Mouse (Mus musculus): ENCODE measurements around the gene Fam124a. TPM values are rescaled to one million over a fixed set of nuclear protein-coding genes. Genes with fewer than 3 reads are reported as not detected.
"Not testable (repeated sequence)": the region's sequence is repeated elsewhere in the genome, so short reads cannot be mapped to it uniquely, and the experiment has no call there.

The Fam124a gene
- total RNA-seq, 2 experiments from 2014 or later, result 20.0 to 23.9 TPM

- no peak for DNase-seq (ENCODE audit: low spot score in 2 of 2)
- intact Hi-C loops (cut with DNase I), result no loop called here
Measured at GRCm38 (mm10) chr14:62570299-62570698, 14.8 kb downstream of the Fam124a start.

GRCm38 (mm10) chr14:62573454-62573853 is 17.9 kb downstream of the Fam124a start:
- no peak for DNase-seq (ENCODE audit: low spot score in 2 of 2)
- intact Hi-C loops (cut with DNase I), result no loop called here

GRCm38 (mm10) chr14:62574906-62575305 is 19.4 kb downstream of the Fam124a start:
- intact Hi-C loops (cut with DNase I), result no loop called here
- DNase-seq (ENCODE audit: low spot score in 2 of 2), result no peak

- peak; percentile 28 to 36 for DNase-seq (ENCODE audit: low spot score in 2 of 2)
- intact Hi-C loops (cut with DNase I), result no loop called here
Measured at GRCm38 (mm10) chr14:62575862-62576261, 20.3 kb downstream of the Fam124a start.

GRCm38 (mm10) chr14:62580945-62581344 is 25.4 kb downstream of the Fam124a start:
- no peak for DNase-seq (ENCODE audit: low spot score in 2 of 2)
- intact Hi-C loops (cut with DNase I), result no loop called here

- intact Hi-C loops (cut with DNase I), result no loop called here
- no peak for DNase-seq (ENCODE audit: low spot score in 2 of 2)
Measured at GRCm38 (mm10) chr14:62581768-62582167, 26.2 kb downstream of the Fam124a start.

- DNase-seq (ENCODE audit: low spot score in 2 of 2), result no peak
- intact Hi-C loops (cut with DNase I), result no loop called here
Measured at GRCm38 (mm10) chr14:62584637-62585036, 29.1 kb downstream of the Fam124a start.

- no peak for DNase-seq (ENCODE audit: low spot score in 2 of 2)
- intact Hi-C loops (cut with DNase I), result no loop called here
Measured at GRCm38 (mm10) chr14:62585338-62585737, 29.8 kb downstream of the Fam124a start.

- DNase-seq (ENCODE audit: low spot score in 2 of 2), result no peak
- intact Hi-C loops (cut with DNase I), result no loop called here
Measured at GRCm38 (mm10) chr14:62600109-62600522, 44.6 kb downstream of the Fam124a start.

GRCm38 (mm10) chr14:62602271-62602670 is 46.7 kb downstream of the Fam124a start:
- intact Hi-C loops (cut with DNase I), result no loop called here
- peak; percentile 28 to 34 for DNase-seq (ENCODE audit: low spot score in 2 of 2)

- DNase-seq (ENCODE audit: low spot score in 2 of 2), result no peak
- intact Hi-C loops (cut with DNase I), result no loop called here
Measured at GRCm38 (mm10) chr14:62602869-62603268, 47.3 kb downstream of the Fam124a start.

- intact Hi-C loops (cut with DNase I), result loop anchor here (2.0 to 5.0 kb wide), 2 partner anchors 50 to 115 kb away; partner anchors contain the start of gene Fam124a
- DNase-seq (ENCODE audit: low spot score in 2 of 2), result peak in 1 of 2 experiments; percentile 32
Measured at GRCm38 (mm10) chr14:62607791-62608196, 52.3 kb downstream of the Fam124a start.

- intact Hi-C loops (cut with DNase I), result loop anchor here (5.0 kb wide), 1 partner anchor 53 kb away; the partner anchor contains the start of gene Fam124a
- no peak for DNase-seq (ENCODE audit: low spot score in 2 of 2)
Measured at GRCm38 (mm10) chr14:62609904-62610303, 54.4 kb downstream of the Fam124a start.

- intact Hi-C loops (cut with DNase I), result no loop called here
- DNase-seq (ENCODE audit: low spot score in 2 of 2), result no peak
Measured at GRCm38 (mm10) chr14:62622393-62622792, 66.9 kb downstream of the Fam124a start.

- intact Hi-C loops (cut with DNase I), result no loop called here
- DNase-seq (ENCODE audit: low spot score in 2 of 2), result no peak
Measured at GRCm38 (mm10) chr14:62627951-62628350, 72.4 kb downstream of the Fam124a start.

- intact Hi-C loops (cut with DNase I), result no loop called here
- peak; percentile 32 to 42 for DNase-seq (ENCODE audit: low spot score in 2 of 2)
Measured at GRCm38 (mm10) chr14:62637436-62638344, 82.2 kb downstream of the Fam124a start.

- DNase-seq (ENCODE audit: low spot score in 2 of 2), result no peak
- intact Hi-C loops (cut with DNase I), result no loop called here
Measured at GRCm38 (mm10) chr14:62638345-62638702, 82.8 kb downstream of the Fam124a start.

GRCm38 (mm10) chr14:62639111-62639510 is 83.6 kb downstream of the Fam124a start:
- DNase-seq (ENCODE audit: low spot score in 2 of 2), result peak; percentile 27 to 39
- intact Hi-C loops (cut with DNase I), result no loop called here

GRCm38 (mm10) chr14:62639551-62639950 is 84.0 kb downstream of the Fam124a start:
- DNase-seq (ENCODE audit: low spot score in 2 of 2), result no peak
- intact Hi-C loops (cut with DNase I), result no loop called here

- intact Hi-C loops (cut with DNase I), result no loop called here
- no peak for DNase-seq (ENCODE audit: low spot score in 2 of 2)
Measured at GRCm38 (mm10) chr14:62640396-62640795, 84.9 kb downstream of the Fam124a start.

GRCm38 (mm10) chr14:62642368-62642767 is 86.8 kb downstream of the Fam124a start:
- intact Hi-C loops (cut with DNase I); DNase-seq (ENCODE audit: low spot score in 2 of 2): not testable (repeated sequence)

All from left cerebral cortex, postnatal 36 days (tissue).